Mouse (Mus musculus): Measurements from ENCODE around the gene Adam19.

DNA sequence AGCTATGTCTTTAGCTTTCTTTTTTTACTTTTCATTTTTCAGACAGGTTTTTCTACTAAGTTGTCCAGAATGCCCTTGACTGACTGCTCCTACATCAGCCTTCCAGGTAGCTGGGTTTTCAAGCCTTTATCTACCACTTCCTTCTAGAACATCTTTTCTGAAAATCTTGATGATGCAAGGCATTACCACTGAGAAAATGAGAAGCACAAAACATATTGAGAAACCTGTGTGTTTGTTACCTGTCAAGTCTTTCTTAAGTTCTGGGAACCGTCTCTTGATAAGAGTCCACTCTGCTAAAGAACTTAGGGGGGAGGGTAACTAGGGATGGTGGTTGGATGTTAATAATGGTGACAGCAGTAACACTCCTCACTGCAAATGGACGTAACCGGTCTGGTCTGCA, 19.7 kb downstream of the Adam19 start:
- no peak for TF ChIP-seq CTCF (IDR thresholded peaks at IDR 0.05; ENCODE audit: borderline replicate concordance, extremely low read depth, insufficient read depth, insufficient read length)
- no peak for TF ChIP-seq POLR2A (IDR thresholded peaks at IDR 0.05; ENCODE audit: borderline replicate concordance, extremely low read depth, insufficient read depth, insufficient read length, poor library complexity, severe bottlenecking)

Measured in brain, embryonic 14.5 days (tissue).